Mouse (Mus musculus) heart, postnatal 36 days (tissue): Measurements from ENCODE around the gene Mxi1. TPM values are rescaled to one million over a fixed set of nuclear protein-coding genes. Genes with fewer than 3 reads are reported as not detected.

Source experiments
- DNase-seq, 2 experiments: peaks; one replicate each; pipeline ENCODE4 v3.0.0; 2021 to 2022
- intact Hi-C: fragments of 180-260 bp; cut with DNase I; formaldehyde crosslinking; loops from one replicate; pipeline ENCODE4 v1.15.1; 2025
- total RNA-seq, 2 experiments: library from RNA; stranded (reverse); gene quantifications; 2 replicates each; pipeline ENCODE4 v1.2.3; 2021

Gene Mxi1
- total RNA-seq, 2 experiments from 2014 or later = 50.9 to 51.7 TPM

DNA sequence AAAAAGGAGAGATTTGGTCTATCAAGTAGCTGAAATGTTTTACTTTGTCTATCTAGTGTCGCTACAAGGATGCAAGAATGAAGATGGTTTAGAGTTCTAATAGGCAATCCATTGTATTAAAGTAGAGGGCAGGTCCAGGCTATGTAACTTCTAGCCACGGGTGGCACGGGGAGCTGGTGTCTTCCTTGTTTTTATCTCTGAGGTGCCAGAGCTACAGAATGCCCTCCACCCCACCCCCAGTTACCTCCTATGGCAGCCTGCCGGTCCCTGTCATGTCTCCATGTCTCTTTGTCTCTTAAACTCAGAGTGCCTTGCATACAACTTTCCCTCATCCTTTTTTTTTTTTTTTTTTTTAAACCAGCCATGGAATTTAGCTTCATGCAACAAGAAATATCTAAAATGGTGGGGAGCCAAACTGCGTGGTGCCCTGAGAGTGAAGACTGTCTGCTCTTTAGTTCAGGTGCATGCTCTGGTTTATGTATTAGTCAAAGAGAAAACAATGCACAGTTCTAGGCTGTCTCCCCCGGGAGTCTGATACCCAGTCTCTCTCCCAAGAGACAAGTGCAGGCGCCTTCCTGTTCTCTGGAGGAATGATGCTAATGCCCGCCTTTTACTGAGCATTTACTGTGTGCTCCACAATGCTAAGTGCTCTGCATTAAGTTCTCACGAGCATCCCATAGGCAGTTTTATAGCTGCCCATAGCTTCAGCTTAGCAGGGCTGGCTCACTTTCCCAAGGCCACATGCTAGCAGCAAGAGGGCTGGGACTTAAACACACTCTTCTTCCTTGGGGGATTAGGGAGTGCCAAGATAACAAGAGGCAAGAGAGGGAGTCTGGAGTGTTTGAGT, 10.2 kb downstream of the Mxi1 start:
- DNase-seq = no peak
- intact Hi-C loops = no loop called here

DNA sequence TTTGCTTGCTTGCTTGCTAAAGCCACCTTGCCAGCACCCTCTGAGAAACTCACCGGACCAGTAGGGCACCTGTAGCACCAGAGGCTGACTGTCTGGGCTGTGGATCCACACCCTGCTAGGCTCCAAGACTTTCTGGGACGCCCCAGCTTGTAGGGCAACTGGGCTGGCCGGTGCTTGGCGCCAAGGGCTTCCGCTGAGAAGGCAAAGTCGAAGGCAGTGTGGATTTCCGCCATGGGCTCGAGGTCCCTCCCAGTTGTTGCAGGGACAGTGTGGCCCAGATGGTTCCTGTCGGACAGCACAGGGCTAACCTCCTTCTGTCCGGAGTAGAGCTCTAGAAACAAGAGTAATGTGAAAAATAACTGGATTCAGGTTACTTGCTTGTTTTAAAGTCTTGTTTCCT, 11.0 kb downstream of the Mxi1 start:
- DNase-seq = peak; percentile 54 to 63
- intact Hi-C loops = no loop called here

DNA sequence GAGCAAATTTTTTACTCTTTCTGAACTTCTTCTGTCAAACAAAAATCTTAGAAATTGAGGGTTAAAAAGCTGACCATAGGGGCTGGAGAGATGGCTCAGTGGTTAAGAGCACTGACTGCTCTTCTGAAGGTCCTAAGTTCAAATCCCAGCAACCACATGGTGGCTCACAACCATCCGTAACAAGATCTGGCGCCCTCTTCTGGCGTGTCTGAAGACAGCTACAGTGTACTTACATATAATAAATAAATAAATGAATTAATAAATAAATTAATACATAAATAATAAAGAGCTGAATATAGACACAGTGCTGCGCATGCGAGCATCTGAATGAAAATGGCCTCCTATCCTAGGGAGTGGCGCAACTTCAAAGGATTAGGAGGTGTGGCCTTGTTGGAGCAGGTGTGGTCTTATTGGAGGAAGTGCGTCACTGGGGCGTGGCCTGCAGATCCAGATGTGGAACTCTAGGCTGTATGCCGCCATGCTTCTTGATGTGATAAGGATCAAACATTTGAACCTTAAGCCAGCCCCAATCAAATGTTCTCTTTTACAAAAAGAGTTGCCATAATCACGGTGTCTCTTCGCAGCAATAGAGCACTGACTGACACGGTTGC, 12.2 kb downstream of the Mxi1 start:
- intact Hi-C loops = no loop called here
- DNase-seq = no peak

DNA sequence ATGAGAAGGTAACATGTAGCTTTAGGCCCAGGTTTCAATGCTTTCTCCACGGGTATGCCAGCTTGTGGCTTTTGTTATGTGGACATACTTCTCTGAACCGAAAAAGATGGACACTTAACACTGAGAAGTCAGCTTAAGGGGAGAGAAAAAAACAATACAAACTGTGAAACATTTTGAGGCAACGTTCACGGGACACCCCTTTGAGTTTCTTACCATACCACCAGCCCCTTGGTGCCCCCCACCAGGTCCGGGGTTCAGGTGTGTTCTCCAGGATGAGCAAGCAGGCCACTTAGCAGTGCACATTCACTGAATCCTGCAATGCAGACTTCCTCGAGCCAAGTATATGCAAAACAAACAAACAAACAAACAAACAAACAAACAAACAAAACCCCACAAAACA, 14.5 kb downstream of the Mxi1 start:
- no peak for DNase-seq
- intact Hi-C loops = loop anchor here (5.0 kb wide), 1 partner anchor 138 kb away; no protein-coding TSS in a partner anchor

DNA sequence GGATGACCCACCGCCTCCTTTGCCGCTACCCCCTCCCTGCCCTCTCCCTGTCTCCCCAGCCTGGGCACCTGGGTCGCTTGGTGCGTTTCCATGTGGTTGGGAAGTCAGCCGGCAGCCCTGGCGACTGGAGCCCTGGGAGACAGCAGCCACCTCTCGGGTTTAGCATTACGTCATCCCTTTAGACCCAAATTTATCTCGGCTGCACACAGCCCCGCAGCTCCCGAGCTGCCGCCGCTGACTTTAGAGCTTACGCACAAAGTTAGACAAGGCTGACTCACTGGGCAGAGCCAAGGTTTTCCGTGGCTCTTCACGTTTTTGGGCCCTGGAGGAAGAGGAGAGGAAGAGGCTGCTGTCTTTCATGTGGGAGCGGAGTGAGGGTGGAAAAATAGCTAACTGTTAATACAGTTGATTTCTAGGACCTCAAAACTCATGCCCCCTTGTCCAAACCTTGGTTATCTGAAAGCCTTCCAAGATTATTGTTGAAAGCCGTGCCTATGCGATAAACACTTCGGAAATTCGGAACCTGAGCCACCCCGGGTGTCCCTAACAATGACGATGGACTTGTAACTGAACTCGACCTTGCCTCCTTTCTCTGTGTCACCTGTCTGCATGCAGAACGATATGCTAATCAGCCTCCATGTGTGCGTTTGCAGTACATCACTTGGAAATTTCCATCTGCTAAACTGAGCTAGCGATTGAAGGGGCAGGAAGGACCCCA, 15.4 kb downstream of the Mxi1 start:
- intact Hi-C loops = loop anchor here (5.0 kb wide), 1 partner anchor 138 kb away; no protein-coding TSS in a partner anchor
- peak; percentile 63 to 73 for DNase-seq

DNA sequence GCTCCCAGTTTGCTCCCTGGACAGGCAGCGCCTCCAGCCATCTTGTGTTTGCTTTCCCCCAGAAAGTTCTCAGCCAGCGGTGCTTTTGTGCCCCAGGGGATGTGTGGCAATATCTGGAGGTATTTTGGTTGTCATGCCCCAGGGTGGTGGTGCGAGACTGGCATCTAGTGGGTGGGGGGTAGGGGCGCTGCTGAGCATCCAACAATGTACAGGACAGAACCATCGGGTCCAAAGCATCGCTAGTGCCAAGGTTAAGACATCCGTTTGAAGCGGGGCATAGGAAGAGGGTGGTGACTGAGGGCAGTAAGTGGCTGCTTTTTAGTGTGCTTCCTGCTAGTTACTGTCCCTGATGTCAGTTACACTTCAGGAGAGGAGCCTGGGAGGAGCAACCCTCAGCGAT, 17.8 kb downstream of the Mxi1 start:
- no peak for DNase-seq
- intact Hi-C loops = loop anchor here (2.0 to 5.0 kb wide), 2 partner anchors 13 to 141 kb away; no protein-coding TSS in a partner anchor

DNA sequence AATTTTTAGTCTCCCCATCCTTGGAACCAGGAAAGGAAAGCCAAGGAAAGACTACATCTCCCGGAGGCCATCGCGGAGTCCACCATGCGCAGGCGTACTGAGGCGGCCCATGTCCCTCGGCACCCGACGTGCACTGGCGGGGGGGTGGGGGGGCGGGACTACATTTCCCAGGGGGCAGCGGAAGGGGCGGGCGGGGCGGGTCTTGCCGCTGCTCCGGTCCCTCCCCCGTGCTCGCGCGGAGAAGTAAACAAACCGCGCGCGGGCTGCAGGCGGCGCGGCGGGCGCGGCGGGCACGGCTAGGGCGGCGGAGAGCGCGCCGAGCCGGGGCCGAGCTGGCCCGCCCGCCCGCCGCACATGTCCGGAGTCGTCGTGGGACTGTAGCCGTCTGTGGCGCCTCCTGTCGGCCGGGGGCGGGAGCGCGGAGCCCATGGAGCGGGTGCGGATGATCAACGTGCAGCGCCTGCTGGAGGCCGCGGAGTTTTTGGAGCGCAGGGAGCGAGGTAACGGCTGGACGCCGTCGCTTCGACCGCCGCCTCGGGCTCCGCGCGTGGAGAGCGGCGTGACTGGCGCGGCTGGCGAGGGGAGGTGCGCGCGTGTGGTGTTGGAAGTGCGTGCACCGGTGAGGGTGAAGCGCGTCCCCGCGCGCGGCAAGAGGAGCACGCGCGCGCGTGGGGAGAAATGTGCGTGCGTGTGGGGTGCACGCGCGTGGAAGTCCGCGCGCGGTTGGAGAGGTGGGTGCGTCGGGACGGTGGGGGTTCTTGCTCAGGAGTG, 19.1 kb downstream of the Mxi1 start:
- DNase-seq = peak; percentile 91 to 92
- intact Hi-C loops = loop anchor here (1.0 to 5.0 kb wide), 3 partner anchors 15 to 142 kb away; no protein-coding TSS in a partner anchor

DNA sequence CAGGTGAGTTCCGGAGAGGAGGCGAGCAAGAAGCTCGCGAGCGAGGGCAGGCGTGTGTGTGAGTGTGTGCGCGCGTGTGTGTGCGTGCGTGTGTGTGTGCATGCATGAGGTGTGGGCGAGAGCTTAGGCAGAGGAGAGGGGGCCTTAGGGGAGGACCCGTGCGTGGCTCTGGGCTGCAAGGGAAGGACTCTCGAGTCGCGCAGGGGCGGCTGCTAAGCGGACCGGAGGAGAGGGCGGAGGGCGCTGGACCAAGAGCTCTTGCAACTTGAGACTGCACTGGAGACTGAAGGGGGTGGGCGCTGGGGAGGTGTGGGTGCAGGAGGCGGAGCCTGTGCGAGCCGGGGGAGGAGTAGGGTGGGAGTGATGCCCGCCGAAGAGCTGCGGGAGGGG, 19.7 kb downstream of the Mxi1 start:
- peak; percentile 68 to 75 for DNase-seq
- intact Hi-C loops = loop anchor here (1.0 to 5.0 kb wide), 6 partner anchors 15 to 188 kb away; partner anchors contain the start of gene Add3

DNA sequence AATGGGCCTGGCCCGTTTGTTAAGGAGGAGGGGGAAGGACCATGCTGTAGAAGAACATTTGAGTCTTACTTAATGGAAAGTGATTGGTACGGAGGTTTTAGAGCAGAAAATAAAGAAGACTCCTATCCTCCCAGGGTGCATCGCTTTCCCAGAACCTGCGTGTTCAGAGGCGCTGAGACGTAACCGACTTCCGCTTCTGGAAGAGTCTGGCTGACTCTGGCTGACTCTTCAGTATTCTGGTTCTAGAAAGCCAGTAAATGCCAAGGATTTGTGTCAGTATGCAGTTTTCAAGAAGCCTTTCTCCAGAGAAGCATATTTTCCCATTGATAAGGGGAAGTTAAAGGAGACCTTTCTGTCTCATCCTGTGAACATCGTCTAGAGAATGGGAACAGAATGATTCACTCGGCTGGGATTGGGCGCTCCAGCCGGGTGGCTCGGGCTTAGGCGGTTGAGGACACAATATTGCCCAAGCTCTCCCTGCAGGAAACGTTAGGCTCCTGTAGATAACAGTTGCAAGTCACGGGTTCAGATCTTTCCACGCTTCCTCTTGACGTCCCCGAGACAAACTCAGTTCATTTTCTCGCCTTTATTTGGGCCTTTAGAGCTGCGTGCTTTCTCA, 21.7 kb downstream of the Mxi1 start:
- intact Hi-C loops = loop anchor here (2.0 to 5.0 kb wide), 3 partner anchors 23 to 190 kb away; partner anchors contain the start of gene Add3
- no peak for DNase-seq

DNA sequence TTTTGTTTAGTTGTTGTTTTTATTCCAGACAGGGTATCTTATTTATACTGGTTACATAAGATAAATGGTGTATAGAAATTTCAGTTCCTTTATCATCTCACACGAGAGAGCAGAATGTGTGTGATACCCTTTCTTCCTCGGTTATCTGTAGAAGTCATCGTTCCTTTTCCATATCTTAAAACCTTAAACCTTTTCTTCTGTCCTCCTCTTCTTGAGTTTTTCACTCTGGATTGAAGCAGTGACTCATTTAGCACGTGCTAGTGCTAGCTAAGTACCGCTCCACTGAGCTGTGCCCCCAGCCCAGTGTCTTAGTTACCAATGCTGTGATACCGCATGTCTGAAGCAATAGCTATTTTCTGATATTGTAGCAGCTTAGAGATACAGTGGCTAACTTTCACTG, 23.4 kb downstream of the Mxi1 start:
- intact Hi-C loops = loop anchor here (5.0 kb wide), 1 partner anchor 191 kb away; the partner anchor contains the start of gene Add3
- DNase-seq = no peak

DNA sequence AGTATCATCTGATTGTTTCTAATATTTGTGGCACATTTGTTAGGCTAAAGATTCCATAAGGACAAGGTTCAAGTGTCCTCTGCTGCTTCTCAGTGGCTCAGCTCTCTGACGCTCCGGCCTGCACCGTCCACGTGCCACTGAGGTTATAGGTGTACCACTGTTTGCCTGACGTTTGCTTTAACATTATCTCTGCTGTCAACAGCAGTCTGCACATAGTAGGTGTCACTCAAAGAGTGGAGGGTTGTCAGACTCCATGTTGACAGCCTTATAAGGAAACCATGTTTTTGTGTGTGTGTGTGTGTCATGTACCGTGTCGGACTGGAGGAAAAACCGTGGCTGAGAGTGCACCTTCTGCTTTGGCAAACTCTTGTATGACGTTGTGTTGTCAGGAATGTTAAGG, 24.9 kb downstream of the Mxi1 start:
- DNase-seq = no peak
- intact Hi-C loops = no loop called here

DNA sequence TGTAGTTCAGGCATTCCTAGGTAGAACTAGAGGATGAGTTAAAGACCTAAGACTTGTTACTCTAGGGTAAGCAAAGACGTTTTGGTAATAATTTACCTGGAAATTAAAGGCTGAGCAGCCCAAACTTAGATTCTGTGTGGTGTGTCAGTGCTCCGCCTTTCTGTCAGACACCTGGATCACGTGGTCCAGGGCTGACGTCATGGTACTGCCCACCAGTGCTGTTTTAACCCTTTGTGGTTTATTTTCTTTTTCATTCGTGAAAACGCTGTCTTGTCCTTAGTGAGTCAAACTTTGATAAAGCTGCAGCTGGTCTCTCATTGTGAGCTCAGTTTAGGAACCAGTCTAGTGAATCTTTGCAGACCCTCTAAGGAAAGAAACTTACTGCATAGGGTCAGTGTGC, 30.1 kb downstream of the Mxi1 start:
- intact Hi-C loops = no loop called here
- no peak for DNase-seq

DNA sequence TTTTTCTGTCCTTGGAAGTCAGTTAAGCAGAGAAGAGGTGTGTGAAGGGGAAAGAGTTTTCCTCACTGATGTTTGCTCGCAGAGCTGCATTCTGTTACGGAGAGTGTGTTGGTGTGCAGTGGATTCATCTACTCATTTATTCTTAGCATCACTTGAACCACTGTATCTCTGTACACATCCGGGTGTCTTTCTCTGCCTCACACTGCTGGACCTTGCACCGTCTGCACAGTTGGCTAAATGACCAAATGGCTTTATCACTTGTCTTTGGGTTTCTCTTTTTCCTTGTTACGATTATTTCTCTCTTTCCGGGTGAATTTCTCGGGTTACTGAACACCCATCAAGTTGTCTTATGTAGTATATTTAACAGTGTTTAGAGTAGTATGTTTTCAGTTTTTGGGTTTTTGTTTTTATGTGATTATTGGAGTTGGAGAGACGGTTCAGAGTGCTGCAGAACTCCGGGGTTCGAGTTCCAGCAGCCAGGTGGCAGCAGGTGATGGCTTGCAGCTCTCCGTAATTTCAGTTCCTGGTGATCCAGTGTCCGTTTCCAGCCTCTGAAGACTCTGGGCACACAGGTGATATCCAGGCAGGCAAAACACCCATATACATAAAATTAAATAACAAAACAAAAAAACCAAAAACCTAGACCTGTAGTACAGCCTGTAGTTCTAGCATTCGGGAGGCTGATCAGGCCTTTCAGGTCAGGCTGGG, 33.0 kb downstream of the Mxi1 start:
- DNase-seq = no peak
- intact Hi-C loops = no loop called here

DNA sequence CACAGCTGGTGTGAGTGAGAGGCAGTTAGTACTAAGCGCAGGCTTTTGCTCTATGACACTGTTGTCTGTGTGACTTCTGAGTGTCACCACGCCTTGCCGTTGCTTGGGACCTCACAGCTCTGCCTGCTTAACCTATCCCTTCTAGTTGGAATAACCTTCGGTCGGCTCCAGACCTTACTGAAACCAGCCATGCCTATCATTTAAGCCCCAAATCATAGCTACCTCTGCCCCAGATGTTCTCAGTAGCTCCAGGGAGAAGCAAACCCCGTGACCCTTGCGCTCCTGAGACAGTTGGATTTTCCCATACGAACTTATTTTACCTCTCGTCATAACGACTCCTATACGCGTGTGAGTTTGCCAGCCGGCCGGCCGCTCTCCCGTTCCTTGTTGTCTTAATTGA, 33.7 kb downstream of the Mxi1 start:
- no peak for DNase-seq
- intact Hi-C loops = no loop called here

DNA sequence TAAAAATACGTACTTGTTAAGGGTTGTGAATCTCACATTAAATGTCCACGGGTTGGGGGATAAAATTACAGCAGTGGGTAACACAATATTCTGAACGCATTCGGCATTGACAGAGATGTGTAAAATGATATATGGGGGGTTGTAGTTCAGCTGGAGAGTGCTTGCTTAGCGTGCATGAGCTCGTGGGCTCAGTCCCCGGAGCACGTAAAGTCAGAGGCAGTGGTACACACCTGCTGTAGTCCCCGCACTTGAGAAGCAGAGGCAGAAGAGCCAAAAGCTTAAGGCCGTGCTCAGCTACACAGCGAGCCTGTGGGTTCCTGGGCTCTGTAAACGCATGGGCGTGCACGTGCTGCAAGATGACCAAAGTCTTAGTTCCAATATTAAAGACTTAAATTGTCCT, 35.4 kb downstream of the Mxi1 start:
- no peak for DNase-seq
- intact Hi-C loops = no loop called here

DNA sequence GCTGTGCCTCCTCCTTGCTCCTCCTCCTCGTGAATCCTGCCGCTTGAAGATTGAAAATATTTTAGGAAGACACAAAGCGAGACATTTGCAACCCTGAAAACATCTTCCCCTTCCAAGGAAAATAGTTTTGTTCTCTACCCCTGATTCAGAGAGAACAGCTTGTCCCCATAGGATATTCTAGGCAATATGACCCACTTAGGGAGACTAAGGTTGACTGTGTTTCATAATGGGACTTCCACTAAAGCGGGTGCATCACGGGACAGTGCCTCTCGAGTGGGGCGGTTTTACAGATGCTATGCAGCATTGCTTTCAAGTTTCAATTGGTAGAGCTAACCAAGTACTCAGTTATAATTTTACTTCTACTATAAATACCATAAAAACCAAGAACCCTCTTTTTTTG, 43.5 kb downstream of the Mxi1 start:
- DNase-seq = no peak
- intact Hi-C loops = loop anchor here (2.0 kb wide), 1 partner anchor 23 kb away; no protein-coding TSS in a partner anchor

DNA sequence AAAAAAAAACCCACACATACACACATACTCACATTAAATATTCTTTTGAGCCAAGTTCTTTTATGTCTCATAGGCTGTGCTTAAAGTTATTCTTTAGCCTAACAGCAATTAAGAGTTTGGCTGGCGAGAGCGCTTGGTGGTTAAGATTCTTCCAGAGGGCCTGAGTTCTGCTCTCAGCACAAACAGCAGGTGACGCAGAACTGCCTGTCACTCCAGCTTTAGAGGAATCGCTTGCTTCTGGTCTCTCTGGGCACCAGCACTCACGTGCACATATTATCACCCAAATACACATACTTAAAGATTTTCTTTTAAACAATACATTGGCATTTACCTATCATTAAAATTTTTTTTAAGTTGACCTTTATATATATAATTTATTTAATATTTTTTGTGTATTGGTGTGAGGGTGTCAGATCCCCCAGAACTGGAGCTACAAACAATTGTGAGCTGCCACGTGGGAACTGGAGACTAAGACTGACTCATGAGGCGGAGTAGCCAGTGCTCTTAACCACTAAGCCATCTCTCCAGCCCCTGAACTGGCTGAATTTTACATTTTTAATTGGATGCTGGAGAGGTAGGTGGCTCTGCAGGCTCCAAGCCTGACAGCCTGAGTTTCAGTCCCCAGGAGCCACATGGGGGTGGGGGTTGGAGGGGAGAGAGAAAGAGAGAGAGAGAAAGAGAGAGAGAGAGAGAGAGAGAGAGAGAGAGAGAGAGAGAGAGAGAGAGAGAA, 44.1 kb downstream of the Mxi1 start:
- DNase-seq = no peak
- intact Hi-C loops = loop anchor here (2.0 kb wide), 1 partner anchor 24 kb away; no protein-coding TSS in a partner anchor

DNA sequence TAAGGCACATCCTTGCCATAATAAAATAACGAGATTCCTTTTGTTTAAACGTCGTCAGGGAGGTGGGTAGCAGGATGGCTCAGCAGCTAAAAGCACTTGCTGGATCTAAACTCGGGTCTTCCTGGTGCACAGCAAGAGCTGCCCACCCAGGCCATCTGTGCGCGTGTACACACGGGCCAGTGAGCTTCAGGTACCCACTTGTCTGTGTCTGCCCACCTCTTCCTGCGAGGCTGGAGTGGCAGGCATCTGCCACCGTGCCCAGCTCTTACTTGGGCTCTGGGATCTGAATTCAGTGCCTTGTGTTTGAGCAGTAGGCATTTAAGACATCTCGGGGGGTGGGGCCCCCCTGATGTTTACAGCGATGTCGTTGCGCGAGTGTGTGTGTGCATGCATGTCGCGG, 44.7 kb downstream of the Mxi1 start:
- intact Hi-C loops = loop anchor here (2.0 kb wide), 1 partner anchor 24 kb away; no protein-coding TSS in a partner anchor
- no peak for DNase-seq
